Mouse (Mus musculus) cerebellum, adult 2 months (tissue): Measurements from ENCODE around the gene Map1b.

ENCODE experiments used
- CTCF ChIP-seq: fragments of 200-500 bp; IDR thresholded peaks from 2 replicates; pipeline ENCODE4 v1.5.1; 2011; ENCODE audit warnings: low read depth, mild to moderate bottlenecking, control low read depth, low read length, moderate library complexity, borderline replicate concordance; ENCODE audit not compliant: insufficient read depth
- POLR2A ChIP-seq: fragments of 200-500 bp; IDR thresholded peaks from 2 replicates; pipeline ENCODE4 v1.6.1; 2011; ENCODE audit warnings: low read length, control low read depth, borderline replicate concordance; ENCODE audit not compliant: insufficient read depth

DNA sequence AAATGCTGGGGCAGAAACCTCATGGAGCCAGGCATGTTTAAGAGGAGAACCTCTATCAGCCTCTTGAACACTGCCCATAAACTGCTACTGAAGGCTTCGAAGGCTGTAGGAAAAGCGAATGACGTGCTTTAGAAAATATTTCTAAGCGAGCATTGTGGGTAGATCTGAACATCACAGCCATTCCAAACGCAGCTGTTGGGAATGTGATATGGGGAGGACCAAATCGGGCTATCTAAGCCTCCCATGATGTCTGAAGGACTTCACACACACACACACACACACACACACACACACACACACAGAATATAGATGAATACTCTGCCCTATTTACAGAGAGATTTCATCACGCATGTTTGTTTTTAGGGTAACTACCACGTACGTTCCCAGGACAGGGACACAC lies 44.3 kb downstream of the Map1b start:
- TF ChIP-seq POLR2A (no peak), CTCF (no peak)
